Mouse (Mus musculus): ENCODE results near the gene D930048N14Rik.
"Not testable (repeated sequence)": the region's sequence is repeated elsewhere in the genome, so short reads cannot be mapped to it uniquely, and the experiment has no call there.

The D930048N14Rik gene

DNA sequence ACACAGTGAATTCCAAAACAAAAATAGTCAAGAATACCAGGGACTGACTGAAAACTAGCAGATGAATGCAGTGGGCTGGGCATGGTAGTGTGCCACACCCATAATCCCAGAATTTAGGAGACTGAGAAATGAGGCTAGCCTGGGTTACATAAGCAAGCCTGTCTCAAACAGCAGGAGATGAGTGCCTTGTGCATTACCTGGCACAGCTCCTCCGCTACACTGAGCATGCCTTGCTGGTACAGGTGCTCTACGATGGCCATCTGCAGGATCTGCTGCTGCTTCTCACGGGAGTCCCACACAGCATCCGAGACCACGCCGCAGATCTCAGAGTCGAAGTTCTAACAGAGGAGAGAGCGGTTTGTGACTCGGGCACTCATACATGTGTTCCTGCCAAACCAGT lies 23.3 kb upstream of the D930048N14Rik start:
- DNase-seq (ENCODE audit: extremely low read depth, insufficient read length, low spot score): no peak

DNA sequence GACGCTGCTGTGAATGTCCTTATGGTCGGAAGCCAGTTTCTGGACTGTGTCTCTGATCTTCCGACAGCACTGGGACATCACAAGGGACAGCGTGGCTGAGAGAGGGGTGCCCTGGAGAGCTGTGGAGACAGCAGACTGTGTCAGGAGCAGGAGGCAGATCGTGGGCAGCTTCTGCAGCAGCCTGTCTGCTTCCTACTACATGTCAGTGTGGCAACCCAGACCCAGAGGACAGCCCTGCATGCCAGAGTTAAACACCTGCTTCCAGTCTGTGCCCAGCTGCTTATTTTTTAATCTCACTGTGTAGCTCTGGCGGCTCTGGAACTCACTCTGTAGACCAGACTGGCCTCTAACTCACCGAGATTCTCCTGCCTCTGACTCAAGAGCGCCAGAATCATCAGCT lies 22.8 kb upstream of the D930048N14Rik start:
- DNase-seq (ENCODE audit: extremely low read depth, insufficient read length, low spot score): no peak

DNA sequence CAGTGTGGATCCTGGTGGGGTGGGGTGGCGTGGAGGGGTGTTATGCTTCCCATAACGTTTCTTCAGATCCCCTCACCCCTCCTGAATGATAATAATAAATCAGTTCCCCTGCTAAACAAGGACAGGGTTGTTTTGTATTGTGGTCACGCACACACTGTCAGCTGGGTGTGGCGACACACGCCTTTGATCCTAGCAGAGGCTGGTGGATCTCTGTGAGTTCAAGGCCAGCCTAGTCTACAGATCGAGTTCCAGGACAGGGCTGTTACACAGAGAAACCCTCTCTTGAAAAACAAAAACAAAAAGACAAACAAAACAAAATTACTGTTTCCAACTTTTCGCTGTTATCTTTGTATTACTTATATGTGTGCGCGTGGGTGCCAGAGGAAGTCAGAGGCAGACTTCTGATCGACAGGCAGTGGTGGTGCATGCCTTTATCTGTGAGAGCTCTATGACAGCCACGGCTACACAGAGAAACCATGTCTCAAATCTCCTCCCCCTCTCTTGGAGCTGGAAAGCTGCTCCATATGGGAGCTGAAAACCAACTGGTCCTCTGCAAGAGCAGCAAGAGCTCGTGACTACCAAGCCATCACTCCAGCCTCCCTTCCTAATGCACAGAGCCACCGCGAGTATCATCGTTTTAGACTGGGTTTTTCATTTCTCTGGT lies 21.0 kb upstream of the D930048N14Rik start:
- no peak for DNase-seq (ENCODE audit: extremely low read depth, insufficient read length, low spot score)

DNA sequence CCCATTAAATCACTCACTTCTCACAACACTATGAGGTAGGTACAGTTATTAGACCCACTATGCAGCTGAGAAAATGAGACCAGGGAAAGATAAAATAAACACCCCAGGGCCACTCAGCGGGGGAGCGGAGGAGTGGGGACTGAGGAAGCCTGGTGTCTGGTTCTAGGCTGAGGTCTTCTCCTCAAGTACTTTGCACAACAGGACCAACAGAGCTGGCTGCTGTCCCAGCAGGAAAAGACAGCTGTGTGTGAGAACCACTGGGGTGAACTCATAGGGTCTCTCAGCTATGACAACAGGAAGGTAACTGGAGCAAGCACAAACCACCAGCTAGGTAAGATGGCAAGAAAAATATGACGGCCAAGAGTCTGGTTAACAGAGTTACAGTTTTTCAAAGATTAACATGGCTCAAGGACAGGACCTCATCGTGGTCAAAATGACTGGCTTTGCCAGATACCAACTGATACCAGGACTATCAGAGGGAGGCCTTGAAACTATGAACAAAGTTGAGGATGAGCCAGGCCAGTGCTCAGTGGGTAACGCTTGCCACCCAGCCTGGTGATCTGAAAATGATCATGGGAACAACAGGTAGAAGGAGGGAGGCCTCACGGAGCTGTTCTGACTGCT lies 18.5 kb upstream of the D930048N14Rik start:
- no peak for DNase-seq (ENCODE audit: extremely low read depth, insufficient read length, low spot score)

DNA sequence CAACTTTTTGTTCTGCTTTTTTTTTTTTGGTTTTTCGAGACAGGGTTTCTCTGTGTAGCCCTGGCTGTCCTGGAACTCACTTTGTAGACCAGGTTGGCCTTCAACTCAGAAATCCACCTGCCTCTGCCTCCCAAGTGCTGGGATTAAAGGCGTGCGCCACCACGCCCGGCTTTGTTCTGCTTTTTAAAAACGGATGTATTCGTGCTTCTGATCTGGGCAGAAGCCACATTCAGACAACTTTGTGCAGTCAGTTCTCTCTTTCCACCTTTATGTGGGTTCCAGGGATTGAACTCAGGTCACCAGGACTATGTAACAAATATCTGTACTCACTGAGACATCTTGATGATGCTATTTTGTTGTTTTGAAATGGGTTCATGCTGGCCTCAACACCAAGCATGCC lies 17.6 kb upstream of the D930048N14Rik start:
- DNase-seq (ENCODE audit: extremely low read depth, insufficient read length, low spot score): not testable (repeated sequence)

DNA sequence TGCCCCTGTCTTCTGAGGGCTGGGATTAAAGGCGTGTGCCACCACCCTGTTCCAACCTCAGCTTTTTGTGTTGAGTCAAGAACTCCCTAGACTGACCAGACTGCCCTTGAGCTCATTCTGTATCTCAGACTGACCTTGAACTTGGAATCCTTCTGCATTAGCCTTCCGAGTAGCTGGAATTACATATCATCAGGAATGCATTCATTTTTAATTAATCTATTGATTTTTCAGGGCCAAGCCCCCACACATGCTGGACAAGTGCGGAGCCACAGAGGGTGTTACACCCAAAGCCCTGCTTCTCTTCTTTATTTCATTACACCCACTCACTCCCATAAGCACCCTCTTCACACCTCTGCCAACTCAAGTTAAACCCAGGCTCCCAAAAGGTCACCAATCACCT lies 17.0 kb upstream of the D930048N14Rik start:
- DNase-seq (ENCODE audit: extremely low read depth, insufficient read length, low spot score): no peak

DNA sequence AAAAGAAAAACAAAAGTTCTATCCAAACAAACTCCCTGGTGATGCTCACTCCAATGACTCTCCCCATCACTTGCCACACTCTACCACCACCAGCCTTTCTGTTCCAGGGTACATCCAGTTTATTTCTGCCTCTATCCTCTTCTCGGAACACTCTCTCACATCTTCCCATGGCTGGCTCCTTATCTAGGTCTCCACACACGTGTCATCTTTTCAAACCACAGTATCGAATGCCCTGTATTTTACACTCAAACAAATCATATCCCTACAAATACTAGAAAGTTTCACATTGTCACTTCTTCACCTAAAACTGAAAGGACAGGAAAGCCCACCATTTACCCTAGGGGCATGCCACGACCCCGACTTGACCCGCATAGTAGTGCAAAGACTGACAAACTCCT lies 15.6 kb upstream of the D930048N14Rik start:
- no peak for DNase-seq (ENCODE audit: extremely low read depth, insufficient read length, low spot score)

DNA sequence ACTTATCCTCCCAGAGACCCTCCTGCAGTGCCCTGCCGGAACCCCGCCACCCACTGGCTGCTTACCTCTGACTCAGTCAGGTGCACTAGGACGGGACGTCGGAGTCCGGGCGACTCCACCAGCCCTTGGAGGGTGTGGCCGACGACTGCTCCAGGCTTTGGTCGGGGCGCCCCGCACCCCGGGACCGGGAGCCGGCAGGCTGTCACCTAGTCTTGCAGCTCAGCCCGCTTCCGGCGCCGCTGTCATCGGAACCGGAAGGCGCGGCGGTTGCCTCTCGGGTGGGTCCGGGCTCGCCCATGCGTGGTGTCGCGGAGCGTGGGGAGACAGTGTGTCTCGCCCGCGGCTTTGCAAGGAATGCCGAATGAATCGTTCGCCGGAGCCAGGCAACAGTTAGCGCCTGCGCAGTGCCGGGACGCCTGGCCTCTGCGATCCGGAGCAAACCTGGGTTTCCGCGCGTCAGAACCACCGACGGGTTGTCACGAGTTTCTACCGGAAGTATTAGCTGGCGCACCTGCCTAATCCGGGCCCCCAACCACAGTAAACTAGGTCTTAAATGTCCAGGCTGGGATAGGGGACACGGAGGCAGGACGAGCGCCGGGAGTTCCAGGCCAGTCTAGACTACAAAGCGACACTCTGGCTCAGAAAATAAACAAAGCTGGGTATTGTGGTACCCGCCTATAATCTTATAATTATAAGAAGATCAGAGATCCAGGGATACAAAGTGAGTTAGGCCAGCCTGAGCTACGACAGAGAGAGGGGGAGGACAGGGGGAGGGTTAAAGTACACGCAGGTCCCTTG lies 15.0 kb upstream of the D930048N14Rik start, which contains the start of gene Rmnd5b:
Rmnd5b (minus strand) TSS at position 372 of the 798 bp plus-strand sequence.
- DNase-seq (ENCODE audit: extremely low read depth, insufficient read length, low spot score): peak; percentile 91

DNA sequence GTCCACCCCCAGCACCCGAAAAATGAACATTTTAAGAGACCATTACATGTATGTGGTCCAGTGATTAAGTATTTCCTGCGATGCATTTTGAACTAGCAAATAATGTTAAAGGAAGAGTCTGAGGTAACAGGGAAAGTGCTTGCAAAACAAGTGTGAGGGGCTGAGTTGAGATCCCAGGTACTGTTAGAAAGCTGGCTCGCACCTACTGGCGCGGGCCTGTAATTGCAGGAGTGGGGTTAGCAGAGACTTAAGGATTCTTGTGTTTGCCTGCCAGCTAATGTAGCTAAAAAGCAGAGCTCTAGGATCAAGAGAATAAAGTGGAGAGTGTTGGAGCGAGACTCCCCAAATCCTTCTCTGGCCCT lies 14.4 kb upstream of the D930048N14Rik start:
- peak; percentile 55 for DNase-seq (ENCODE audit: extremely low read depth, insufficient read length, low spot score)

DNA sequence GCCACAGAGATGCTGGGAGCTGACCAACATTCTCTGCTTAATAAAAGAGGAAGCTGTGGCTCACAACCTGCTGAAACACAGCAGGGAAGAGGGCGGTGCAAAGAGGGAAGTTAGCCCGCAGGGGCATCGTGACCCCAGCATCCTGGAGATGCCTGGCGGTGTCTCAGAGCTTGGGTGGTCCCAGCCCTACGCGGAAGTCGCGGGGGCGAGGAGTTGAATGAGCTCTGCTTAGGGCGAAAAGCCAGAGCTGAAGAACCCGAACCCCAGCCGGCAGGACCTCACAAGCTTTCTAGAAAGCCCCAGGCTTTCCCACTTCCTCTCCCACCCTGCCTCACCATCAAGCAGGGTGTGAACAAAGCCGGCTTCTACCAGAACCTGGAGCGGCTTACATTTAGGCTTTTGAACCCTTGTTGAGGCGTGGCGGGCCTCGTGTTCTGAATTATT lies 12.8 kb upstream of the D930048N14Rik start:
- DNase-seq (ENCODE audit: extremely low read depth, insufficient read length, low spot score): no peak

DNA sequence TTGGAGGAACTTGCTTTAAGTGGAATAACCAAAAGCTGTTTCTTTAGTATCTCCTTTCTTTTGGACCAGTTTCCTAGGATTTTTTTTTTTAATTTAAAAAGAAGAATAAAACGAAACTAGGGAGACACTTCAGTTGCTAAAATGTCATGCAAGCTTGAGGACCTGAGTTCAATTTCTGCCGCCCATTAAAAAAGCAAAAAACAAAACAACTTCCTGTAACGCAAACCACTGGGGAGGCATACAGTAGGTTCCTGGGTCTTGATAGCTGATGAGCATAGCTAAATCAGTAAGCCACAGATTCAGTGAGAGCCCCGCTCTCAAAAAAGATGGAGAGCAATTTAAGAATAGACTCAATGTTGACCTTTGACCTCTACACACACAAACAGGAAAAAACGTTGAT lies 12.3 kb upstream of the D930048N14Rik start:
- no peak for DNase-seq (ENCODE audit: extremely low read depth, insufficient read length, low spot score)

DNA sequence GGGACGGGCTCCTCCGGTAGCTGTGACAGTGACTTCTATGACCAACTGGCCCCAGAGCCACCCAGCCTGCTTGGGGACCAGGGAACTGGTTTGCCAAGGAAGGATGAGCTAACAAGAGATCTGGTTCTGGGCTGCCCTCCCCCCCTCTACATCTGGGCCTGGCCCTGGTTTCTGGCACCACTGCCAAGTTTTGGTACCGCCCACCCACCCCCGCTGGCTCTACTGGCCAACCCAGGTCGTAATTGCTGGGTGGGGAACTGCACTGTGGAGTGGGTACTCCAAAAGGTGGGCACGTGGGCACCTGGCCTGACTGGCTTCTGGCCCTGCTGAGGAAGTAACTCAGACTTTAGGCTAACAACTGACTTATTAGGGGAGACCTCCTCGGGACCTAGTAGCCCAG lies 10.0 kb upstream of the D930048N14Rik start:
- DNase-seq (ENCODE audit: extremely low read depth, insufficient read length, low spot score): no peak

DNA sequence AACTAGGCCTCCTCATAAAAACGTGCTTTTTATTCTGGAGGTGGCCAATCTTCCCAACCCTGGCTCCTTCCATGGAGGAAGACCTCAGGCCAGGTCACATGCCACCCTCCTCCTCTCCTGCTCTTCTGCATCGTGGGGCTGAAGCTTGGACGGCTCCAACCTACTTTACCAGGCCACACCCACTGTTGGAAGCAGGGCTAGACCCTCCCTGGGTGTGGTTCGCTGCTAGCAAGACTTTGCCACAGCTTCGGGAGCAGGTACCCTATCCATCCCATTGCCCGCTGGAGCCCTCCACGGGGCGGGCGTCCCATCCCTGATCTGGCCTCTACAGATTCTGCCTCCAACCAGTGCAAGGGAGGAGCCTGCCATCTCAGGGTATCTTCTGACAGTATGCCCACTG lies 7.6 kb upstream of the D930048N14Rik start:
- DNase-seq (ENCODE audit: extremely low read depth, insufficient read length, low spot score): no peak

DNA sequence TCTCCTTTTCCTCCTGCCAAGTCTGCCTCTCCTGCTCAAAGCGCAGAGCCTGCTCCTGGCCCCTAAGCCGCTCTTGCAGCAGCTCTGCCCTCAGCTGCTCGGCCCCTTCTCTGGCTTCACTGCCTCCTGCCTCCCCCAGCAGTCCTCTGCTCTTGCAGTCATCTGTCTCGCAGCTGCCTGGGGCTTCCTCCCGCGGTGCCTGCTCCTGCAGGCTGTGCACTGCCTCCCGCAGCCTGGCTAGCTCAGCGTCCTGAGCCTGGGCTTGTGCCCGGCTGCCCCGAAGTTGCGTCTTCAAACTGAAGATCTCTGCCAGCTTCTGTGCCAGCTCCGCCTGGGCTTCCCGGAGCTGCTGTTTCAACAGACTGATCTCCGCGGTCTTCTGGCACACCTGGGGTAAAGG lies 7.0 kb upstream of the D930048N14Rik start:
- DNase-seq (ENCODE audit: extremely low read depth, insufficient read length, low spot score): no peak

DNA sequence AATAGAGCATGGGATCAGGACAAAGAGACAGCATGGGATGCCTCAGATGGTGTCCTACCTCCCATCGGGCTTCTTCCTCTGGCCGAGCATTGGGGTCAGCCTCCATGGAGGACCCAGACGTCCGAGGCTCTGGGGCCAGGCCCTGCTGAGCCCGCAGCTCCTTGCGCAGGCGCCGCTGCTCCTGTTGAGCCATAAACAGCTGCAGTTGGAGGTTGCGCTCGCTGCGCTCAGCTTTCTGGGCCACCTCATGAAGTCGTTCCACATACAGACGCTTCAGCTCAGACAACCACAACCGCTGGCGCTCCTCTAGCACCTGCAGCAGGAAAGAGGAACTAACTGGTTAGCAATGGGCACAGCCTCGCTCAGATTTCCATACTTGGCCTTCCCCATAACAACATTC lies 6.5 kb upstream of the D930048N14Rik start:
- DNase-seq (ENCODE audit: extremely low read depth, insufficient read length, low spot score): no peak

DNA sequence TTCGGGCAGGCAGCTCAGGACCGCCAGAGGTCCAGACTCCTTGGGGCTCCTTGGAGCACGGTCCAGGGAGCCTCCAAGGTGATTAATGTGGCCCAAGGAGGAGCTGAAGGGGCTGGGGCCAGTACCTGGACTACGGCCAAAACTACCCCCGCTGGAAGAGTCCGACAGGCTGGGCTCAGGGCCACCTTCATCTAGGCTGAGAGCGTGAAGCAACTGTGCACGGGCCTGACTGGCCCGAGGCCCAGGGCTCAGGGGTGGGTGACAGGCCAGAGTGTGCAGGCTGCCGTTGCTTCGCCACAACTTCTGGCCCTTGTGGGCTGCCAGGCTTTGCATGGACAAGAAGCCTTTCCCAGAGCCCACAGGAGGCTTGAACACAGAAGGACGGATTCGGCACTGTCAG lies 5.5 kb upstream of the D930048N14Rik start:
- no peak for DNase-seq (ENCODE audit: extremely low read depth, insufficient read length, low spot score)

DNA sequence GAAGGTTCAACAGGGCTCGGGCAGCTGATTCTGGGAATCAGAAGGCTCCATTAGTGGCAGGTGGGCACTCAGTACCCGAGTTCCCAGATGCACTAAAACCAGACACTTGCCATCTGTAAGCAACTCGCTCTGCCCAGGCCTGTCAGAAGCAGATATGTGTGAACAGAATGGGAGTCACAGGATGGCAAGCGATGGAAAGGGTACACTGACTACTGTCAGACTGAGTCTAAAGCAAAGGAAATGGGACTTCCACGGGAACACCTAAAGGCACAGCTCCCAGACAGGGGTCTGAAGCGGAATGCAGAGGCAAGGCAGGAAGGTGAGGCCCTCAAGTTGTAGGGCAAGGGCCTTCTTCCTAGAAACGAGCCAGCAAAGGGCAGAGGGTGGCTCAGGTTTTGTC lies 4.5 kb upstream of the D930048N14Rik start:
- no peak for DNase-seq (ENCODE audit: extremely low read depth, insufficient read length, low spot score)

DNA sequence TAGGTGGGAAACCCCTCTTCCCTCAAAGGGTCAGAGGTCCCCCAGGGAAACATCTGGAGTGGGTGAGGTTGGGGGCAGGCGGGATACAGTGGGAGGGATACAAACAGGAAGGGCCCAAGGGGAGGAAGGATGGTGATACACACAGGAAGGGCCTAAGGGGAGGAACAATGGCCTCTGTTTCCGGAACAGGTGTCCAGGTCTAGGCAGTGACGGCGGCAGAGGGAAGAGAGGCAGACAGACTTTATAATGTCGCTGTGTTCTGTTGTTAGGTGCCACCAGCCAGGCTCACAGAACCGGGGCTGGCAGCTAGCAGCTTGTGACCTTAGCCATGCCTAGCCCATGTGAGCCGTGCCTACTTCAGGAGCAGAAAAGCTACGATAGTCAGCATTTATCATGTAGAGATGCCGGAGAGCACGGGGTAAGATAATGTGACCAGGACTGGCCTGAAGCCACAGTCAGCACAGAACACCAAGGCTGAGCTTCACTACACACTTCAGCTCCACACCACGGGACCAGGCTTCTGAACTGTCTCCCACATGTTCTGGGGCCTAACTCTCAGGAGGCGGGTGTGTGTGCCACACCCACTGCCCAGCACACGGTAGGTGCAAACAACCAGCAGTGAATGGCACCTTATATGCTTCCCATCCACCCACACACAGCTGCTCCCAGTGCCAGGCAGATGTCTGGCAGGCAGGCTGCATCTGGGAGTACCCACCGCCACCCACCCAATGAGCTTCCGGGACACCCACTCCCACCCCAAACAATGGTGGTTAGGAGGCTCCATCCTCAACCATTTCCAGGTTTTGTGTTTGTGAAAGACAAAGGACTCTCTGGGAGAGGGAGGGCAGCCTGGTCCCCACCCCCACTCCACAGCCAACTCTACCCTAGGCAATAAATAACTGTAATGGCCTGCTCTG lies 3.7 kb upstream of the D930048N14Rik start:
- no peak for DNase-seq (ENCODE audit: extremely low read depth, insufficient read length, low spot score)

DNA sequence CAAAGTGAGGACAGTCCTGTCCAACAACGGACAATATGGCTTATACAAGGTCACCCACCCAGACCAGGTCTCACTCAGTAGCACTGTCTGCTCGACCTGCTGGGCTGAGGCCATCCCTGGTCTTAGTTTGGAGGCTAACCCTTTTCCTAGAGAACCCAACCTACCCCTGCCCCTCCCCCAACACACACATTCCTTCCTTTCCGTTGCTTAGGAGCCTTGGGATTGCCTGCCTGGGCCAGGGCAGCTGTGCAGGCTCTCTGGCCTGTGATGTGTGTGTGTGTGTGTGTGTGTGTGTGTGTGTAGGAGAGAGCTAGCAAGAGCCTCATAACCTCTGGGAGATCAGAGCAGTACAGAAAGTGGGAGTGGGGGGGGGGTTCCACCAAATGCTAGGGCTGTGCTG lies 2.2 kb upstream of the D930048N14Rik start:
- DNase-seq (ENCODE audit: extremely low read depth, insufficient read length, low spot score): no peak

DNA sequence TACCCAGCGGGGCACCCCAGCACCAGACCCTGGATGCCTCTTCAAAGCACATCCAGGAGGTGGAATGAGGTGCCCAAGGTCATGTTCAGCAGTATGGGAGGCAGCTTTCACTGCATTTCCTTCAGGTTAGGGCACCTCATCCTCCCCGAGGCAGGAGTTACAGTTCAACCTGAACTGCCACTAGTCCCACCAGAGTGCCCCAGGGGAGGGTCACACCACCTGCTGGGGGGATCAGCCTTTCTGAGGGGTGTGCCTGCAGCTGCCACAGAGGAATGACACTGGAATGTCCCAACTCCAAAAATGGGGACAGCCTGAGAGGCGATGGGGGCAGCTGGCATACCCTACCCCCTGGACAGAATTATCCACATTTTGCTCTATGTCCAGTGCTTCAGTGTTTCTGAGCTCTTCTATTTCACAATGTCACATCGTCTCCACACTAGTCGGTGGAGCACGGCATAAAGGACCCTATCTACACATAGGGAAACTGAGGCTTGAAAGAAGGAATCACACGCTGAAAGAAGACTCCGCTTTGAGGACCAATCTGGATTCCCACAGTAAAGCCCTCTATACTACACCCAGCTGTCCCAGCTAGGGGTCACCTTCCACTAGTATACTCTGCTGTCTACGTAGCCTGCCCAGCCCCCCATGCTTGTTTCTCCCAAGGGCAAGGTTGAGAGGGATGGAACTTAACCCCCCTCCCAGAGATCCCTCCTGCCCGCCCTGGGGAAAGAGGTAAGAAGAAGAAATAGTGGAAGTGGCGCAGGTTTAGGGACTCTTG lies 1.5 kb upstream of the D930048N14Rik start:
- DNase-seq (ENCODE audit: extremely low read depth, insufficient read length, low spot score): no peak

Measured in 3134 (cell line).